Mouse (Mus musculus) layer of hippocampus, postnatal 14 days (tissue): ENCODE results near the gene Me1. TPM values are rescaled to one million over a fixed set of nuclear protein-coding genes. Genes with fewer than 3 reads are reported as not detected.

Experiments used
- DNase-seq, 2 experiments: peaks; one replicate each; pipeline ENCODE4 v3.0.0; 2021 to 2022; ENCODE audit warnings: low spot score in 2 of 2, mixed read lengths in 1 of 2
- long read RNA-seq, 2 experiments: library from polyadenylated mRNA; stranded (forward); transcript quantifications; one replicate each; pipeline ENCODE4 v2.0.0; 2021
- total RNA-seq, 2 experiments: library from RNA; stranded (reverse); gene quantifications; 2 replicates each; pipeline ENCODE4 v1.2.3; 2021

The Me1 gene
- total RNA-seq, result 10 to 100 TPM; 84.3 to 87.7 TPM
- long read RNA-seq, experiment 1, transcript Me1-201 (14 exons, 3,288 nt), result major isoform, 116 of 125 reads
- long read RNA-seq, experiment 1, partial matches to known transcripts, result 4 of 125 reads
- long read RNA-seq, experiment 1, other reads (novel, unspliced or antisense), result 5 of 125 reads
- long read RNA-seq, experiment 2, transcript Me1-201 (14 exons, 3,288 nt), result major isoform, 146 of 155 reads
- long read RNA-seq, experiment 2, partial matches to known transcripts, result 4 of 155 reads
- long read RNA-seq, experiment 2, other reads (novel, unspliced or antisense), result 5 of 155 reads

GRCm38 (mm10) chr9:86695818-86696261 is at the start of gene Me1:
Gene Me1, minus strand, starts transcription at chr9:86695953.
- peak in 1 of 2 experiments; percentile 16 for DNase-seq

DNA sequence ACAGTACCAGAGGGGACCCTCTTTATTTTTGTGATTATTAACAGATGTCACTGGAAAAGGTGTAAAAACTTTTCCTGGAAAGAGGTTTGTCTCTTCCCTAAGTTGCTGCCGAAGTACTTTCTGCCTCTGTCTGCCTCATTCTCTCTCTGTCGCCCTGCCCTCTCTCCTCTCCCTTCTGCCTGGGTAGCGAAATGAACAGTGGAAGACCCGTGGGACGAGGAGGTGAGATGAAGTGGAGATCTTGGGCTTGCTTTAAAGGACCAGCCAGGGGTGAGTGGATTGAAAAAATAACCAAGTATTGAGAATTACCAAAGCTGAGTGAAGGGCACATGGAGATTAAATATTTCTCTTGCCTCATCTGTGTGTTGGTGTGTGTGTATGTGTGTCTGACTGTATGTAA is 48.3 kb upstream of the Me1 start:
- DNase-seq, result no peak

DNA sequence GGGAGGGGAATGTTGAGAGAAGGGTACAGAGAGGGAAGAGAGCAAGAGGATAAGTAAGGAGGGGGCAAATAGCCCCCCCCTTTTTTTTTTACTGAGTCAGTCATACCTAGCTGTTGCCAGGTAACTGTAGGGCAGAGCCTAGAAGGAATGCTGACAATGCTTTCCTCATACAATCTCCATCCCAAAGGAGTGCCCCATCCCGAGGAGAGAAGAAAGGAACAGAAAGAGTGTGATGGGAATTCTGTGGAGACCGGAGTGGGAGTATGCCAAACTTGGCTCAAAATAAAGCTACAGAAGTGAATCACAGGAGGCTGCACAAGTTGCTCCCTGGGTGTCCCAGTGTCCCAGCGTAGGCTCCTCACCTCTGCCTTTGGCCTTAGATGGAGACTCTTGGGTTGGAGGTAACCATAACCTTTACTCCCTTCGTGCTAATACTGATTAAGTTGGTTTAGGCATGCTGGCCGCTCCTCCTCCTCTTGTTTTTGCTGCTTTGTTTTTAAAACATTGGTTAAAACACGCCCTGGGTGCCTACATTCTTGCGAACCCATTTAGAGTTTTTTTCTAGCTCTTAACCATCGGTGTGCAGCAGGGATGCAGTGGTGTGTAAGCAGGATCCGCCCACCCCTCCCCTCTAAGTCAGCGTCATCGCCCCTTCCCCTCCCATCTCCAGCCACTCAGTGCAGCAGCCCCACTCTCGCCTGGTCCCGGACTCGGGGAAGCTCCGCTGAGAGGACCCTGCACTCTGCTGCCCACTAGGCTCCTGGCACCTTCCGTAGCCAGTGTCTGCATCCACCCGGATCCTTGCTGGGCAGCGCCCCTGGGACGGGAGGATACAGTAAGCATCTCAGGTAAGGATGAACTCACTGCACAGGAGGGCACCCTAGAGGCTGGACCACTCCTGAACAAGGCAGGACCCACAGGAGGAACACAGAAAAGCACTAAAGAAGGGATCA is 47.5 kb upstream of the Me1 start, which contains the start of gene Prss35:
Prss35 (plus strand) TSS at position 691 of the 953 bp plus-strand sequence.
- DNase-seq, result no peak

DNA sequence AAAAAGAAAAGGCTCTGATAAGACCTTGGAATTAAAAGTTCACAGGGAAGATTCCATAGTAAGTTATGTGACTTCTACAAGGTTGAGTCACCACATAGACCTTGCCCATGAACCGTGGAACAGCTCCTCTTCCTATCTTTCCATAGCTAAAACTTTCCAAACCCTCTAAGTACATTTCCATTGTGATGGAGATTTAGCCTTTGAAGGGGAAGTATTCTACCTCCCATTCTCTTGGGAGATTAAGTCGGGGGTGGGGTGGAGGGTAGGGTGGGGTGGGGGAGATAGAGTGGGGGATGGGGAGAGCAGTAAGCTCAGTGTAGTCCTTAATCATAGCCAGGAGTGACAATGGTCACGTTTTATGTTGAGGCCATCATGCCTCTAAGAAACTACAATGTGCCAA is 44.2 kb upstream of the Me1 start:
- DNase-seq, result no peak

GRCm38 (mm10) chr9:86738801-86739200 is 43.0 kb upstream of the Me1 start:
- DNase-seq, result no peak

- DNase-seq, result no peak
Observed at GRCm38 (mm10) chr9:86738067-86738466, 42.3 kb upstream of the Me1 start.

- DNase-seq, result no peak
Observed at GRCm38 (mm10) chr9:86736991-86737390, 41.2 kb upstream of the Me1 start.

DNA sequence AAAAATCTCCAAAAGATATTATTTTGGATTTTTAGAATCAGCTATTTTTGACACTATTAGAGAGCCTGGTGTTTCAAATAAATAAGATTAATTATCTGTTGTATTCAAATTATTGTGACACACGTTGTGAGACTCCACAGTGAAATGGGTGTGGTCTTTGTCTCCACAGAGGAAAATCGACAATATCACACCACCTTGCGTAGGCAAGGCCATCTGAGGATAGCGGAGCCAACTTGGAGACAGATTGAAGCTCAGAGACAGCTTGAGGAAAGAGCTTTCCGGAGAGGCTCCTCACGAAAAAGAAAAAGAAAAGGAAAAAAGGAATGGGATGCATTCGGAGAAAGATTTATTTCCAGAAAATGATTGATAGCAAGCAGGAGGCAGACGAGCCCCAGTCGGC is 39.0 kb upstream of the Me1 start:
- no peak for DNase-seq

DNA sequence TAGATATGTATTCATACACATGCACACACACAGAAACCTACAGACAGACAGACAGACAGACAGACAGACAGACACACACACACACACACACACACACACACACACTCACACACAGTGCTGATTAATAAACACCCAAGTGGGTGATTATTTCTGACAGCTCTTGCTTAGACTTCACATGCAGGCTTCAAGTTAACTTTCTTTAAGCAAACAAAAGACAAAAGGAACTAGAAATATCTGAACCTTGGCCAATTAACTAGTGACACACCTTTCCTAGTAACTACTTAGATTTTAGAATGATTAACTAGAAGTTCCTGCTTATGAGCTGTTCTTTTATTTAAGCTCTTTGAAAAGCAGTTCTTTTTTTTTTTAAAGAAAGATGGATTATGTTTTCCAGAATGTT is 38.6 kb upstream of the Me1 start:
- no peak for DNase-seq

GRCm38 (mm10) chr9:86729811-86730210 is 34.1 kb upstream of the Me1 start:
- DNase-seq, result no peak

DNA sequence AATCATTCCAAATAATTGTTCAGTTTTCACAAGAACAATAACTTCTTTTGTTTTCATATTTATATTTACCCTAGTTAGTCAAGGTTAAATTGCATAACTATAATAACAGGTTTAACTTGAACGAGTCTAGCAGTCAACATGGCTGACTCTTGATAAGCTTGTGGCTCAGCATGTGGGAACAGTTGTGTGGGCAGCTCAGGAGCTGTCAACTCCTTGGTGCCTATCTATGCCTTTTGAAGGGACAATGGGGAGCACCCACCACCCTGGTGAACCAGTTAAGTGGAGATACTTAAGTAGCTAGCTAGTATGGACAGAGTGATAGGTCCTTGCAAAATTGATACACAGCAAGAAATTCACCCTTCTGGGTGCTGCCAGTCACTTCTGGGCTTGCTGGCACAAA is 33.3 kb upstream of the Me1 start:
- no peak for DNase-seq

- DNase-seq, result no peak
Observed at GRCm38 (mm10) chr9:86728214-86728814, 32.6 kb upstream of the Me1 start.

GRCm38 (mm10) chr9:86726381-86726720 is 30.6 kb upstream of the Me1 start:
- no peak for DNase-seq

GRCm38 (mm10) chr9:86725604-86726380 is 30.0 kb upstream of the Me1 start:
- peak; percentile 15 to 29 for DNase-seq

DNA sequence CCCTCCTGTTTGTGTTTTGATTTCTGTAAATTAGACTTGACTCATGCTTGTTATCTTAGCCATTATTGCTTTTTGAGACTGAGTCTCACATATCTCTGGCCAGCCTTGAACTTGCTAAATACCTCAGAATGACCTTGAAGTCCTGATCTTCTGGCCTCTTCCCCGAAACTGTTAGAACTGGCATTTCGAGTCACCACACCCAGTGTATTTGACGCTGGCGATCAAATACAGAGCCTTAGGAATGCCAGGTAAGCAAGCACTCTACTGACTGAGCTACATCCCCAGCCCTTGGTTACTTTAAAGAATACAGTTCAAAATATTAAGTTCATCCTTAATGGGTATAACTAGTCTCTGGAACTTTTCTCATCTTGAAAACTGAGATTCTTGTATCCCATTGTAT is 29.3 kb upstream of the Me1 start:
- no peak for DNase-seq

- no peak for DNase-seq
Observed at GRCm38 (mm10) chr9:86720794-86721193, 25.0 kb upstream of the Me1 start.

DNA sequence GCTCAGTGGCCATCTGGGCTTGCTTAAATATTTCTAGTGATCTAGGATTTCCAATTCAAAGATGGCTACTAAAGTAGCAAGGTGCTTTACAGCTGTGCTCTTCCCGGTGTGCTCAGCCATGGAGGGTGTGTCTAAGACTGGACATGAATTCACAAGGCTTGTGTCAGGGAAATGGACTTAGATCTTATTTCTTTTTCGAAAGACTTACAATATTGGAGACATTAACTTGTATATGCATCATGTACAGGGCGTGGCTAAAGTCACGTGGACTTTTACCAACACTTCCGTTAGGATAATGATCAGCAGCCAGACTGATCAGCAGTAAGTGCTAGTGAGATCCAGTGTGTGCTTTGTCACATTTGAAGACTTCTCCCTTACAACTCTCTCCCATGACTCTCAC is 24.5 kb upstream of the Me1 start:
- no peak for DNase-seq

DNA sequence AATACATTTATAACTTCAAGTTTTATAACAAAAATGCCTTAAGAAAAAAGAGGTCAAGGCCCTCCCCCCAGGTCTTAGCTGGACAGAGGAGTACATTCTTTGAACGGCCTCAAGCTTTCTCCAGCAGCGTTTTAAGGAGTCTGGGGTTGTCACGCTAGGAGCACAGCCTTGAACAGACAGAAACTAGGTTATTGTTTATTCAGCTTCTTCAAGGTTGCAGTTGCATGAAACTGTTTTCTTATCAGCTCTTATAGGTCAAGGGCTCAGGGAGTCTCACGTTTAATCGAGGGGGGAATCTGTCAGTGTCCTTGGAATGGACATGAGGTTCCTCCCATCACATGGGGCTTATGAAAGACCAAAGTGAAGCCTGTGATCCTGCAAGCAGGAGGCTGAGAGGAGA is 21.4 kb upstream of the Me1 start:
- no peak for DNase-seq

GRCm38 (mm10) chr9:86716540-86716939 is 20.8 kb upstream of the Me1 start:
- no peak for DNase-seq

- DNase-seq, result peak; percentile 10 to 39
Observed at GRCm38 (mm10) chr9:86714089-86714488, 18.3 kb upstream of the Me1 start.

- peak in 1 of 2 experiments; percentile 36 for DNase-seq
Observed at GRCm38 (mm10) chr9:86712648-86713047, 16.9 kb upstream of the Me1 start.
